Mouse (Mus musculus) midbrain, postnatal 0 days (tissue): Measurements from ENCODE around the gene Calu. TPM values are rescaled to one million over a fixed set of nuclear protein-coding genes. Genes with fewer than 3 reads are reported as not detected.

Source experiments
- ATAC-seq: fragments of 200-750 bp; cut with Nextera tagmentation; 2 replicates; pipeline ENCODE4 v1.8.0; 2017; ENCODE audit warnings: moderate number of reproducible peaks, mild to moderate bottlenecking, moderate TSS enrichment, moderate library complexity; ENCODE audit not compliant: low FRiP score
- DNase-seq: peaks from one replicate; pipeline ENCODE4 v3.0.0-alpha.2; 2015; ENCODE audit warnings: low spot score
- H3K27ac ChIP-seq: fragments of 300-500 bp; sonication (generic); 2 replicates; pipeline ENCODE4 v1.5.1; 2014; ENCODE audit warnings: low read depth, mild to moderate bottlenecking, low read length, mixed read lengths
- H3K27me3 ChIP-seq: fragments of 300-500 bp; sonication (generic); 2 replicates; pipeline ENCODE4 v1.6.1; 2014; ENCODE audit warnings: low read length, control low read depth, mixed read lengths; ENCODE audit not compliant: insufficient read depth
- H3K36me3 ChIP-seq: fragments of 300-500 bp; sonication (generic); 2 replicates; pipeline ENCODE4 v1.6.1; 2014; ENCODE audit warnings: low read length, control low read depth, mixed read lengths; ENCODE audit not compliant: insufficient read depth
- H3K4me1 ChIP-seq: fragments of 300-500 bp; sonication (generic); 2 replicates; pipeline ENCODE4 v1.6.1; 2014; ENCODE audit warnings: mild to moderate bottlenecking, control low read depth, antibody characterized with exemption, low read length, mixed read lengths; ENCODE audit not compliant: insufficient read depth
- H3K4me2 ChIP-seq: fragments of 300-500 bp; sonication (generic); 2 replicates; pipeline ENCODE4 v1.6.1; 2014; ENCODE audit warnings: low read depth, mild to moderate bottlenecking, low read length, mixed read lengths; ENCODE audit not compliant: poor library complexity, severe bottlenecking
- H3K4me3 ChIP-seq: fragments of 300-500 bp; sonication (generic); 2 replicates; pipeline ENCODE4 v1.5.1; 2014; ENCODE audit warnings: low read depth, mild to moderate bottlenecking, low read length, moderate library complexity
- H3K9ac ChIP-seq: fragments of 300-500 bp; sonication (generic); replicated peaks from 2 replicates; pipeline ENCODE4 v1.6.1; 2014; ENCODE audit warnings: mild to moderate bottlenecking, low read length, moderate library complexity, mixed read lengths; ENCODE audit not compliant: poor library complexity, severe bottlenecking
- H3K9me3 ChIP-seq: fragments of 300-500 bp; sonication (generic); 2 replicates; pipeline ENCODE4 v1.6.1; 2016; ENCODE audit warnings: low read length, control low read depth
- CTCF ChIP-seq: IDR thresholded peaks from 2 replicates; pipeline ENCODE4 v1.5.1; 2016; ENCODE audit warnings: antibody characterized with exemption, mild to moderate bottlenecking
- WGBS: fragments of 180-500 bp; shearing (Covaris S2); extraction: QIAGEN DNeasy Blood & Tissue Kit; methylation state at CpG from one replicate; pipeline ENCODE4 v1.1.7; 2014; 5-methylcytosine and 5-hydroxymethylcytosine counted together
- polyA plus RNA-seq: library from polyadenylated mRNA; unstranded; fragments of >200 nt; fragmentation: Nextera tagmentation; extraction: Ambion mirVana; gene quantifications from 2 replicates; pipeline ENCODE4 v1.2.1, GENCODE M21; 2015
- total RNA-seq: library from RNA; depleted of rRNA; stranded (reverse); fragments of >200 nt; gene quantifications from 2 replicates; pipeline ENCODE4 v1.2.3, GENCODE M21; 2014

Gene Calu
- total and polyA plus RNA-seq, 2 experiments from 2014 or later, result 124 TPM

- H3K4me3 ChIP-seq, result no peak overlapping the region
- DNase-seq (no peak), ATAC-seq (no peak)
- H3K9me3 ChIP-seq, result no peaks in the 10 kb centered on the region
- H3K36me3 ChIP-seq, result peaks cover 14% of the 10 kb centered on the region; the same call in 1 of the 2 replicates
- TF ChIP-seq CTCF, result no peak
- no peak overlapping the region for H3K9ac ChIP-seq
- H3K27me3 ChIP-seq, result no peaks in the 10 kb centered on the region
- H3K27ac ChIP-seq, result no peak overlapping the region
- no peak overlapping the region for H3K4me2 ChIP-seq
- 92% methylated on average over 1 of the region's 1 CpGs for WGBS
- 0 out of 2 replicates have a peak, but pooled peaks cover 2% of the 10 kb centered on the region for H3K4me1 ChIP-seq
Measured at GRCm38 (mm10) chr6:29365277-29365676, 17.4 kb downstream of the Calu start.

GRCm38 (mm10) chr6:29377386-29377785 lies 29.5 kb downstream of the Calu start:
- Histone ChIP-seq H3K27ac (no peak overlapping the region), H3K9ac (no peak overlapping the region), H3K36me3 (peaks cover 40% of the 10 kb centered on the region), H3K4me1 (no peaks in the 10 kb centered on the region), H3K4me2 (no peak overlapping the region), H3K27me3 (no peaks in the 10 kb centered on the region), H3K9me3 (no peaks in the 10 kb centered on the region), H3K4me3 (no peak overlapping the region)
- TF ChIP-seq CTCF, result no peak
- ATAC-seq, result no peak
- WGBS, result 97% methylated on average over 4 of the region's 4 CpGs
- DNase-seq, result no peak

GRCm38 (mm10) chr6:29378678-29379077 lies 30.8 kb downstream of the Calu start:
- H3K36me3 ChIP-seq, result peaks cover 33% of the 10 kb centered on the region
- H3K27ac ChIP-seq, result no peak overlapping the region
- H3K27me3 ChIP-seq, result no peaks in the 10 kb centered on the region
- H3K9ac ChIP-seq, result no peak overlapping the region
- no peak overlapping the region for H3K4me3 ChIP-seq
- WGBS, result 95% methylated on average over 10 of the region's 10 CpGs
- no peaks in the 10 kb centered on the region for H3K4me1 ChIP-seq
- no peak overlapping the region for H3K4me2 ChIP-seq
- H3K9me3 ChIP-seq, result no peaks in the 10 kb centered on the region
- ATAC-seq (no peak), DNase-seq (no peak)
- no peak for TF ChIP-seq CTCF

DNA sequence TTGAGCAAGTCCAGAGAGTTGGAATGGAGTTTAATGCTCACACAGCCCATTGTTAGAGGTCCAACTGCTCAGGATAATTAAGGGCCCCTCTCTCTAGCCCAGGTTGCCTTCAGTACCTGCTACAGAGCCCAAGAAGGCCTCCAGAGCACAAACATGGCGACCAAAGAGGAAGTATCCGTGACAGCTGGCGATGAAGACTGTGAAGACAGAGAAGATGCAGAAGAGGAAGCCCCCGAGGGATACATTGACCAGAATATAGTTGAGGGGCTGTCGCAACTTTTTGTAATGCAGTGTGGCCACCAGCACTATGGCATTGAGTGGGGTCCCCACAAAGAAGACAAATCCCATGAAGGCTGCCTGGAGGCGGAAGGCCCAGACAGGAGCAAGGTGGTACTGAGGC lies 32.1 kb downstream of the Calu start:
- no peak for ATAC-seq
- no peak overlapping the region for H3K27ac ChIP-seq
- 95% methylated on average over 6 of the region's 6 CpGs for WGBS
- H3K4me2 ChIP-seq, result no peak overlapping the region
- peaks cover 21% of the 10 kb centered on the region for H3K36me3 ChIP-seq
- no peaks in the 10 kb centered on the region for H3K27me3 ChIP-seq
- TF ChIP-seq CTCF, result no peak
- no peaks in the 10 kb centered on the region for H3K9me3 ChIP-seq
- H3K4me1 ChIP-seq, result no peaks in the 10 kb centered on the region
- H3K9ac ChIP-seq, result no peak overlapping the region
- no peak overlapping the region for H3K4me3 ChIP-seq
- DNase-seq, result no peak

- H3K27ac ChIP-seq, result no peak overlapping the region
- H3K9ac ChIP-seq, result no peak overlapping the region
- no peak for TF ChIP-seq CTCF
- DNase-seq (peak; percentile 22), ATAC-seq (0 out of 2 replicates have a peak, but pooled peaks have one; percentile 58)
- no peak overlapping the region for H3K4me3 ChIP-seq
- H3K9me3 ChIP-seq, result no peaks in the 10 kb centered on the region
- no peaks in the 10 kb centered on the region for H3K4me1 ChIP-seq
- H3K4me2 ChIP-seq, result no peak overlapping the region
- peaks cover 9% of the 10 kb centered on the region; the same call in 1 of the 2 replicates for H3K36me3 ChIP-seq
- WGBS, result 24% methylated on average over 2 of the region's 2 CpGs
- H3K27me3 ChIP-seq, result no peaks in the 10 kb centered on the region; the same call in 1 of the 2 replicates
Measured at GRCm38 (mm10) chr6:29382442-29382841, 34.6 kb downstream of the Calu start.

DNA sequence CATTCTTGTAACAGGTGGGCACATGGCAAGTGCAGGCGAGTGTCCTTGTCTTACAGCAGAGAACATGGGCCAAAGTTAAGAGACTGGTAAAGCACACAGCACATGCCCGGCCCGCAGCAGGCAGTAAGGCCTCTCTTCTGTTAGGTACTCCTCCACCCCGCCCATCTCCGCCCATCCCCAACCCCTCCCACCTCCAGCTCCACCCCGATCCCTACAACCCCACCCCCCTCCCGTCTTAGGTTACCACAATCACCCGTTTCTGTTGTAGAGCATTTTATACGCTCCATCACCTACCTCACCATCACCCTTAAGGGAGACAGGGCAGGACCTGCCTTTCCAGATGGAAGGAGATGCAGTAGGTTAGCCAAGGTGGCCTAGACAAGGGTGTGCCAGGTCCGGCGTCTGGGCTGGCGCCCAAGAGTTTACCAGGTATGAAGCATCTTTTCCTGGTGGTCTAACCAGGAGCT lies 40.2 kb downstream of the Calu start, which contains the start of gene Opn1sw:
Gene Opn1sw, minus strand, starts transcription at position 417 of the 467 bp plus-strand sequence.
- WGBS, result 11% methylated on average over 12 of the region's 12 CpGs
- Histone ChIP-seq H3K27ac (no peak within 1 kb of the TSS), H3K4me3 (no peak within 1 kb of the TSS), H3K9me3 (no peaks in the 10 kb centered on the region), H3K27me3 (no peaks in the 10 kb centered on the region; the same call in 1 of the 2 replicates), H3K4me1 (no peaks in the 10 kb centered on the region), H3K9ac (no peak within 1 kb of the TSS), H3K4me2 (no peak within 1 kb of the TSS), H3K36me3 (no peaks in the 10 kb centered on the region)
- ATAC-seq (no peak), DNase-seq (no peak)
- no peak for TF ChIP-seq CTCF
